Mouse (Mus musculus) gastrocnemius, postnatal 14 days (tissue): ENCODE results near the gene Ssbp4. TPM values are rescaled to one million over a fixed set of nuclear protein-coding genes. Genes with fewer than 3 reads are reported as not detected.

Experiments
- total RNA-seq, 2 experiments: library from RNA; stranded (reverse); gene quantifications; 2 replicates each; pipeline ENCODE4 v1.2.3; 2021

The Ssbp4 gene
- total RNA-seq, 2 experiments from 2014 or later = 22.9 to 25.7 TPM

Other genes with a start within 250 kb of the Ssbp4 start
- 10 to 100 TPM; 18.6 to 19.6 TPM for gene Comp, start 235.3 kb downstream of the Ssbp4 start, total RNA-seq
- 1 to 10 TPM; 6.4 to 7.4 TPM for gene Crtc1, start 169.3 kb downstream of the Ssbp4 start, total RNA-seq
- gene Klhl26, start 131.9 kb downstream of the Ssbp4 start, total RNA-seq = 1 to 10 TPM; 5.4 TPM
- gene Tmem59l, start 121.5 kb downstream of the Ssbp4 start, total RNA-seq = not detected
- 1 to 10 TPM; 1.5 to 1.9 TPM for gene Crlf1, start 115.7 kb downstream of the Ssbp4 start, total RNA-seq
- gene Rex1bd, start 102.1 kb downstream of the Ssbp4 start, total RNA-seq = 100 to 1,000 TPM; 118 to 122 TPM
- 1,000 to 10,000 TPM; 1,030 to 1,066 TPM for gene Uba52, start 98.1 kb downstream of the Ssbp4 start, total RNA-seq
- gene Fkbp8, start 81.1 kb downstream of the Ssbp4 start, total RNA-seq = 100 to 1,000 TPM; 116 to 117 TPM
- gene Kxd1, start 80.9 kb downstream of the Ssbp4 start, total RNA-seq = 10 to 100 TPM; 64.9 to 73.0 TPM
- 10 to 100 TPM in 1 of 2 experiments, 1 to 10 TPM in 1; 9.0 to 10.3 TPM for gene Ell, start 69.4 kb downstream of the Ssbp4 start, total RNA-seq
- gene Isyna1, start 14.5 kb downstream of the Ssbp4 start, total RNA-seq = 10 to 100 TPM; 18.7 to 24.7 TPM
- under 1 TPM; 0.53 to 0.88 TPM for gene Lrrc25, start 7.3 kb upstream of the Ssbp4 start, total RNA-seq
- not detected for gene Gdf15, start 23.6 kb upstream of the Ssbp4 start, total RNA-seq
- 10 to 100 TPM; 18.2 to 21.6 TPM for gene Pgpep1, start 51.5 kb upstream of the Ssbp4 start, total RNA-seq
- gene Lsm4, start 64.4 kb upstream of the Ssbp4 start, total RNA-seq = 10 to 100 TPM; 65.9 to 77.0 TPM
- gene Jund, start 90.1 kb upstream of the Ssbp4 start, total RNA-seq = 10 to 100 TPM; 73.5 to 87.4 TPM
- under 1 TPM in 1 of 2 experiments, not detected in 1; 0.04 TPM for gene Iqcn, start 94.6 kb upstream of the Ssbp4 start, total RNA-seq
- gene Gm3336, start 109.7 kb upstream of the Ssbp4 start, total RNA-seq = not detected
- 1 to 10 TPM; 2.9 to 3.4 TPM for gene Pde4c, start 114.8 kb upstream of the Ssbp4 start, total RNA-seq
- gene Rab3a, start 145.8 kb upstream of the Ssbp4 start, total RNA-seq = 10 to 100 TPM; 44.3 to 45.1 TPM
- 10 to 100 TPM; 28.3 to 31.9 TPM for gene Mpv17l2, start 152.1 kb upstream of the Ssbp4 start, total RNA-seq
- gene Pik3r2, start 167.8 kb upstream of the Ssbp4 start, total RNA-seq = 10 to 100 TPM; 23.0 to 27.9 TPM
- 1 to 10 TPM; 5.2 to 7.0 TPM for gene Mast3, start 196.2 kb upstream of the Ssbp4 start, total RNA-seq
- under 1 TPM in 1 of 2 experiments, not detected in 1; 0.09 TPM for gene Il12rb1, start 199.6 kb upstream of the Ssbp4 start, total RNA-seq
- gene Arrdc2, start 230.8 kb upstream of the Ssbp4 start, total RNA-seq = 10 to 100 TPM in 1 of 2 experiments, 1 to 10 TPM in 1; 4.8 to 71.3 TPM